Mouse (Mus musculus) small intestine, adult 2 months (tissue): ENCODE results near the gene Gm17359. TPM values are rescaled to one million over a fixed set of nuclear protein-coding genes. Genes with fewer than 3 reads are reported as not detected.

Source experiments
- H3K27ac ChIP-seq: fragments of 200-500 bp; 2 replicates; pipeline ENCODE4 v1.5.1; 2012; ENCODE audit warnings: low read depth, low read length, control low read depth, inconsistent platforms; ENCODE audit not compliant: insufficient read depth
- H3K27me3 ChIP-seq: fragments of 200-500 bp; 2 replicates; pipeline ENCODE4 v1.6.1; 2012; ENCODE audit warnings: mild to moderate bottlenecking, moderate library complexity, low read length, inconsistent platforms; ENCODE audit not compliant: control insufficient read depth, insufficient read depth
- H3K36me3 ChIP-seq: fragments of 200-500 bp; 2 replicates; pipeline ENCODE4 v1.6.1; 2012; ENCODE audit warnings: mild to moderate bottlenecking, low read length, control low read depth, inconsistent platforms; ENCODE audit not compliant: control insufficient read depth, insufficient read depth
- H3K4me1 ChIP-seq: fragments of 200-500 bp; 2 replicates; pipeline ENCODE4 v1.6.1; 2012; ENCODE audit warnings: low read length, inconsistent platforms, mixed read lengths; ENCODE audit not compliant: control insufficient read depth, insufficient read depth, insufficient read length
- H3K4me3 ChIP-seq: fragments of 200-500 bp; 2 replicates; pipeline ENCODE4 v1.5.1; 2012; ENCODE audit warnings: low read depth, mild to moderate bottlenecking, control low read depth, inconsistent platforms, low read length, moderate library complexity
- CTCF ChIP-seq: fragments of 200-500 bp; IDR thresholded peaks from 2 replicates; pipeline ENCODE4 v1.5.1; 2012; ENCODE audit warnings: low read depth, mild to moderate bottlenecking, control low read depth, inconsistent platforms, low read length, moderate library complexity, mixed read lengths; ENCODE audit not compliant: insufficient replicate concordance, insufficient read length; ENCODE audit errors: extremely low read depth
- POLR2A ChIP-seq: fragments of 200-500 bp; IDR thresholded peaks from 2 replicates; pipeline ENCODE4 v1.6.1; 2012; ENCODE audit warnings: low read depth, mild to moderate bottlenecking, control low read depth, inconsistent platforms, low read length, moderate library complexity
- WGBS: fragments of 180-500 bp; shearing (Covaris S2); methylation state at CpG from one replicate; pipeline ENCODE4 v1.1.7; 2018; 5-methylcytosine and 5-hydroxymethylcytosine counted together
- polyA plus RNA-seq: library from polyadenylated mRNA; depleted of rRNA; stranded (reverse); fragments of >200 nt; gene quantifications from 2 replicates; pipeline ENCODE4 v1.2.3, GENCODE M21; 2012

Gene Gm17359
- polyA plus RNA-seq, 1 experiment = not detected

- Histone ChIP-seq H3K4me1 (no peaks in the 10 kb centered on the region), H3K27ac (no peak overlapping the region), H3K36me3 (peaks cover 15% of the 10 kb centered on the region), H3K27me3 (no peaks in the 10 kb centered on the region), H3K4me3 (no peak overlapping the region)
- WGBS = 89% methylated on average over 8 of the region's 8 CpGs
- TF ChIP-seq CTCF (no peak), POLR2A (no peak)
Observed at GRCm38 (mm10) chr3:79478400-79478799, 141.9 kb downstream of the Gm17359 start.

GRCm38 (mm10) chr3:79478880-79479279 is 142.4 kb downstream of the Gm17359 start:
- TF ChIP-seq POLR2A (no peak), CTCF (no peak)
- Histone ChIP-seq H3K27ac (no peak overlapping the region), H3K4me1 (no peaks in the 10 kb centered on the region), H3K4me3 (no peak overlapping the region), H3K36me3 (peaks cover 15% of the 10 kb centered on the region), H3K27me3 (no peaks in the 10 kb centered on the region)
- WGBS = 86% methylated on average over 4 of the region's 4 CpGs

GRCm38 (mm10) chr3:79484286-79485063 is 148.0 kb downstream of the Gm17359 start:
- TF ChIP-seq CTCF (no peak), POLR2A (no peak)
- Histone ChIP-seq H3K36me3 (peaks cover 17% of the 10 kb centered on the region), H3K4me1 (peaks cover 2% of the 10 kb centered on the region; the same call in 1 of the 2 replicates), H3K27ac (peak overlapping the region; percentile 40), H3K4me3 (no peak overlapping the region), H3K27me3 (no peaks in the 10 kb centered on the region)
- WGBS = 77% methylated on average over 16 of the region's 16 CpGs

GRCm38 (mm10) chr3:79488025-79488424 is 151.6 kb downstream of the Gm17359 start:
- WGBS = 79% methylated on average over 7 of the region's 7 CpGs
- Histone ChIP-seq H3K4me1 (peaks cover 2% of the 10 kb centered on the region; the same call in 1 of the 2 replicates), H3K4me3 (no peak overlapping the region), H3K27me3 (no peaks in the 10 kb centered on the region), H3K27ac (no peak overlapping the region), H3K36me3 (peaks cover 11% of the 10 kb centered on the region)
- TF ChIP-seq POLR2A (no peak), CTCF (no peak)

GRCm38 (mm10) chr3:79490102-79490501 is 153.6 kb downstream of the Gm17359 start:
- no peaks in the 10 kb centered on the region for H3K27me3 ChIP-seq
- H3K36me3 ChIP-seq = peaks cover 11% of the 10 kb centered on the region
- no peak for TF ChIP-seq POLR2A
- no peak for TF ChIP-seq CTCF
- no peak overlapping the region for H3K4me3 ChIP-seq
- WGBS = 69% methylated on average over 5 of the region's 5 CpGs
- H3K4me1 ChIP-seq = no peaks in the 10 kb centered on the region
- no peak overlapping the region for H3K27ac ChIP-seq

- no peaks in the 10 kb centered on the region for H3K4me1 ChIP-seq
Observed at GRCm38 (mm10) chr3:79491614-79492013, 155.2 kb downstream of the Gm17359 start.

GRCm38 (mm10) chr3:79493064-79493463 is 156.6 kb downstream of the Gm17359 start:
- no peak overlapping the region for H3K27ac ChIP-seq
- H3K4me1 ChIP-seq = no peaks in the 10 kb centered on the region; the same call in 1 of the 2 replicates
- H3K36me3 ChIP-seq = peaks cover 9% of the 10 kb centered on the region
- no peaks in the 10 kb centered on the region for H3K27me3 ChIP-seq
- WGBS = 90% methylated on average over 10 of the region's 10 CpGs
- no peak overlapping the region for H3K4me3 ChIP-seq
- TF ChIP-seq POLR2A = no peak
- no peak for TF ChIP-seq CTCF

More at GRCm38 (mm10) chr3:79491614-79492013, 155.2 kb downstream of the Gm17359 start:
- Histone ChIP-seq H3K36me3 (peaks cover 9% of the 10 kb centered on the region), H3K4me3 (no peak overlapping the region), H3K27me3 (no peaks in the 10 kb centered on the region), H3K27ac (no peak overlapping the region)
- WGBS = 68% methylated on average over 3 of the region's 3 CpGs
- TF ChIP-seq CTCF = no peak
- no peak for TF ChIP-seq POLR2A
